Mouse (Mus musculus) embryonic facial prominence, embryonic 10.5 days (tissue): ENCODE results near the gene Usp17le. TPM values are rescaled to one million over a fixed set of nuclear protein-coding genes. Genes with fewer than 3 reads are reported as not detected.
"Not testable (repeated sequence)": the region's sequence is repeated elsewhere in the genome, so short reads cannot be mapped to it uniquely, and the experiment has no call there.

ENCODE experiments used
- DNase-seq: peaks from one replicate; pipeline ENCODE4 v3.0.0-alpha.2; 2017; ENCODE audit warnings: low spot score
- H3K27ac ChIP-seq: fragments of 300-500 bp; sonication (generic); replicated peaks from 2 replicates; pipeline ENCODE4 v1.5.1; 2016; ENCODE audit warnings: mild to moderate bottlenecking
- H3K27me3 ChIP-seq: fragments of 300-500 bp; sonication (generic); replicated peaks from 2 replicates; pipeline ENCODE4 v1.6.1; 2016; ENCODE audit warnings: low read depth, mild to moderate bottlenecking; ENCODE audit not compliant: poor library complexity, severe bottlenecking
- H3K36me3 ChIP-seq: fragments of 300-500 bp; sonication (generic); replicated peaks from 2 replicates; pipeline ENCODE4 v1.6.1; 2016; ENCODE audit warnings: mild to moderate bottlenecking, moderate library complexity
- H3K4me1 ChIP-seq: fragments of 300-500 bp; sonication (generic); 2 replicates; pipeline ENCODE4 v1.6.1; 2016
- H3K4me3 ChIP-seq: fragments of 300-500 bp; sonication (generic); 2 replicates; pipeline ENCODE4 v1.5.1; 2016; ENCODE audit warnings: mild to moderate bottlenecking, moderate library complexity
- H3K9me3 ChIP-seq: fragments of 300-500 bp; sonication (generic); 2 replicates; pipeline ENCODE4 v1.6.1; 2016; ENCODE audit warnings: mild to moderate bottlenecking
- WGBS: fragments of 180-500 bp; shearing (Covaris S2); methylation state at CpG from one replicate; pipeline ENCODE4 v1.1.7; 2016; 5-methylcytosine and 5-hydroxymethylcytosine counted together
- polyA plus RNA-seq: library from polyadenylated mRNA; unstranded; fragments of >200 nt; fragmentation: Nextera tagmentation; extraction: Ambion mirVana; gene quantifications from 2 replicates; pipeline ENCODE4 v1.2.1, GENCODE M21; 2016

Gene Usp17le
- not detected in 2 replicates for polyA plus RNA-seq

- H3K36me3 ChIP-seq, DNase-seq, H3K27me3 ChIP-seq, H3K9me3 ChIP-seq, H3K4me3 ChIP-seq, H3K4me1 ChIP-seq, H3K27ac ChIP-seq: not testable (repeated sequence)
- WGBS = 72% methylated on average over 2 of the region's 2 CpGs
Observed at GRCm38 (mm10) chr7:104777370-104777769, at the start of gene Usp17le. Gene Usp17le, minus strand, starts transcription at chr7:104777470.

GRCm38 (mm10) chr7:104810335-104810734 lies 33.1 kb upstream of the Usp17le start:
- H3K27ac ChIP-seq, DNase-seq, H3K4me3 ChIP-seq, H3K4me1 ChIP-seq, H3K27me3 ChIP-seq, H3K36me3 ChIP-seq, H3K9me3 ChIP-seq: not testable (repeated sequence)
- 87% methylated on average over 8 of the region's 8 CpGs for WGBS

GRCm38 (mm10) chr7:104790796-104791195 lies 13.5 kb upstream of the Usp17le start:
- no peak for DNase-seq
- H3K27me3 ChIP-seq = no peaks in the 10 kb centered on the region
- H3K36me3 ChIP-seq = no peaks in the 10 kb centered on the region
- no peak overlapping the region for H3K4me3 ChIP-seq
- H3K9me3 ChIP-seq = no peaks in the 10 kb centered on the region
- WGBS = 45% methylated on average over 1 of the region's 1 CpGs
- no peaks in the 10 kb centered on the region for H3K4me1 ChIP-seq
- H3K27ac ChIP-seq = no peak overlapping the region

Other genes starting within 250 kb of the Usp17le start
- gene Olfr651, start 227.3 kb downstream of the Usp17le start, polyA plus RNA-seq = not detected in 2 replicates
- 0.03 TPM in 1 of 2 replicates, not detected in the other for gene Olfr652, start 216.6 kb downstream of the Usp17le start, polyA plus RNA-seq
- not detected in 2 replicates for gene Olfr653, start 200.2 kb downstream of the Usp17le start, polyA plus RNA-seq
- not detected in 2 replicates for gene Olfr654, start 190.4 kb downstream of the Usp17le start, polyA plus RNA-seq
- gene Olfr655, start 175.7 kb downstream of the Usp17le start, polyA plus RNA-seq = not detected in 2 replicates
- gene Olfr656, start 163.5 kb downstream of the Usp17le start, polyA plus RNA-seq = not detected in 2 replicates
- not detected in 2 replicates for gene Olfr657, start 152.7 kb downstream of the Usp17le start, polyA plus RNA-seq
- not detected in 2 replicates for gene Olfr658, start 130.2 kb downstream of the Usp17le start, polyA plus RNA-seq
- not detected in 2 replicates for gene Olfr659, start 110.7 kb downstream of the Usp17le start, polyA plus RNA-seq
- not detected in 2 replicates for gene Olfr661, start 91.0 kb downstream of the Usp17le start, polyA plus RNA-seq
- gene Usp17lb, start 65.1 kb upstream of the Usp17le start, polyA plus RNA-seq = not detected in 2 replicates
- gene Usp17la, start 79.5 kb upstream of the Usp17le start, polyA plus RNA-seq = not detected in 2 replicates
- gene Olfr665, start 100.6 kb upstream of the Usp17le start, polyA plus RNA-seq = not detected in 2 replicates
- not detected in 2 replicates for gene Olfr666, start 118.5 kb upstream of the Usp17le start, polyA plus RNA-seq
- gene Olfr667, start 144.0 kb upstream of the Usp17le start, polyA plus RNA-seq = not detected in 2 replicates
- not detected in 2 replicates for gene Olfr668, start 150.6 kb upstream of the Usp17le start, polyA plus RNA-seq
- not detected in 2 replicates for gene Olfr669, start 156.8 kb upstream of the Usp17le start, polyA plus RNA-seq
- gene Olfr670, start 185.2 kb upstream of the Usp17le start, polyA plus RNA-seq = not detected in 2 replicates
- not detected in 2 replicates for gene Olfr671, start 201.7 kb upstream of the Usp17le start, polyA plus RNA-seq
- gene Olfr672, start 224.6 kb upstream of the Usp17le start, polyA plus RNA-seq = not detected in 2 replicates